Mouse (Mus musculus) heart, postnatal 0 days (tissue): Measurements from ENCODE around the gene Ttc17.

Experiments used
- CTCF ChIP-seq: IDR thresholded peaks from 2 replicates; pipeline ENCODE4 v1.5.1; 2016; ENCODE audit warnings: antibody characterized with exemption, control low read depth, low read depth
- EP300 ChIP-seq: IDR thresholded peaks from 2 replicates; pipeline ENCODE4 v1.6.1; 2016; ENCODE audit warnings: antibody characterized with exemption, low read depth

GRCm38 (mm10) chr2:94271176-94271575, 135.3 kb downstream of the Ttc17 start:
- TF ChIP-seq CTCF = no peak
- no peak for TF ChIP-seq EP300
